Comparison of ENCODE assay signal across 9 mouse cellular contexts in genomic region chr5:118002059-118002458, GRCm38 (mm10). TPM values are rescaled to one million over a fixed set of nuclear protein-coding genes. Genes with fewer than 3 reads are reported as not detected.
DNase-seq lines count a peak whose midpoint lies in the region; ATAC-seq lines count a peak whose summit lies in the region.
"Had no signal": no experiment of that assay in that cellular context is flagged by ENCODE, and none has a peak within 500 bp of the region (broad histone marks: within the 10 kb centered on the region; RNA-seq: fewer than 3 reads in every experiment).

No protein-coding gene starts in this region.

- no peaks in the 10 kb centered on the region for H3K4me1 ChIP-seq in forebrain, embryonic 11.5 days (replicated peaks; ENCODE audit: control insufficient read depth, insufficient read depth, low read length)
- no peaks in the 10 kb centered on the region for H3K4me1 ChIP-seq in hindbrain, embryonic 11.5 days (replicated peaks; ENCODE audit: control insufficient read depth, insufficient read depth, low read length)
- H3K4me1 ChIP-seq: limb, embryonic 13.5 days had no signal

- peaks cover 38% of the 10 kb centered on the region for H3K36me3 ChIP-seq in forebrain, embryonic 11.5 days (ENCODE audit: control insufficient read depth, insufficient read depth, low read length)
- peaks cover 22% of the 10 kb centered on the region for H3K36me3 ChIP-seq in hindbrain, embryonic 11.5 days (ENCODE audit: control insufficient read depth, insufficient read depth, low read length)

- peak; percentile 70 for DNase-seq in gastrocnemius, adult 18-20 months (ENCODE audit: low spot score)
- no peak for DNase-seq in gastrocnemius, postnatal 25 days
- peak; percentile 29 for DNase-seq in c-Kit-positive CD71-positive TER-119-negative erythroid progenitor cells, embryonic 14.5 days (ENCODE audit: low read depth)
- DNase-seq in forebrain, embryonic 11.5 days (ENCODE audit: low spot score), result peak; percentile 87
- DNase-seq in hindbrain, embryonic 11.5 days (ENCODE audit: low spot score), result peak; percentile 89
- DNase-seq in left cerebral cortex, adult 11 months (ENCODE audit: low spot score), result peak; percentile 53
- DNase-seq in spleen, adult 18-20 months, result peak; percentile 25 to 64

- no peak overlapping the region for H3K4me2 ChIP-seq in forebrain, embryonic 11.5 days (ENCODE audit: low read depth, low read length, severe bottlenecking)
- H3K4me2 ChIP-seq in hindbrain, embryonic 11.5 days (replicated peaks; ENCODE audit: low read depth, low read length), result no peak overlapping the region
- H3K4me2 ChIP-seq: limb, embryonic 13.5 days had no signal

- no peak overlapping the region for H3K4me3 ChIP-seq in forebrain, embryonic 11.5 days (ENCODE audit: low read depth, low read length)
- H3K4me3 ChIP-seq in hindbrain, embryonic 11.5 days (ENCODE audit: low read depth, low read length), result no peak overlapping the region
- H3K4me3 ChIP-seq: limb, embryonic 13.5 days had no signal

- no peak overlapping the region for H3K9ac ChIP-seq in forebrain, embryonic 11.5 days (ENCODE audit: low read length)
- no peak overlapping the region for H3K9ac ChIP-seq in hindbrain, embryonic 11.5 days (ENCODE audit: low read depth, low read length)
- H3K9ac ChIP-seq: limb, embryonic 13.5 days had no signal

- no peak overlapping the region for H3K27ac ChIP-seq in forebrain, embryonic 11.5 days (ENCODE audit: low read depth, low read length)
- no peak overlapping the region for H3K27ac ChIP-seq in hindbrain, embryonic 11.5 days (ENCODE audit: low read depth, low read length)
- H3K27ac ChIP-seq: limb, embryonic 13.5 days had no signal

- 35% methylated on average over 9 of the region's 9 CpGs for WGBS in forebrain, embryonic 11.5 days
- 38% methylated on average over 9 of the region's 9 CpGs for WGBS in hindbrain, embryonic 11.5 days

- 0 out of 2 replicates have a peak, but pooled peaks have one; percentile 16 for ATAC-seq in forebrain, embryonic 11.5 days (replicated peaks; ENCODE audit: low FRiP score)
- peak; percentile 37 for ATAC-seq in hindbrain, embryonic 11.5 days (ENCODE audit: low FRiP score)
- ATAC-seq in megakaryocyte-erythroid progenitor cell, adult 5-6 weeks (replicated peaks; ENCODE audit: low FRiP score, low TSS enrichment, poor library complexity, severe bottlenecking), result peak; percentile 68

- no peaks in the 10 kb centered on the region for H3K27me3 ChIP-seq in forebrain, embryonic 11.5 days (ENCODE audit: control insufficient read depth, insufficient read depth, low read length)
- no peaks in the 10 kb centered on the region for H3K27me3 ChIP-seq in hindbrain, embryonic 11.5 days (ENCODE audit: control insufficient read depth, insufficient read depth, low read length)
- H3K27me3 ChIP-seq: limb, embryonic 13.5 days had no signal

- H3K9me3 ChIP-seq in forebrain, embryonic 11.5 days (ENCODE audit: control insufficient read depth, low read length), result no peaks in the 10 kb centered on the region
- H3K9me3 ChIP-seq in hindbrain, embryonic 11.5 days (ENCODE audit: control insufficient read depth, low read length), result no peaks in the 10 kb centered on the region
- H3K9me3 ChIP-seq: limb, embryonic 13.5 days had no signal

RNA-seq across cellular contexts. Expression of gene Tesc, which starts 25.5 kb away (rescaled TPM):
- total RNA-seq in gastrocnemius, adult 18-20 months (2021), result under 1 TPM; 0.37 to 0.81 TPM
- 1 to 10 TPM in 1 of 2 experiments, under 1 TPM in 1; 0.28 to 1.0 TPM for total RNA-seq in gastrocnemius, postnatal 25 days (2021)
- polyA plus RNA-seq in forebrain, embryonic 11.5 days (2014; fragmentation: Nextera tagmentation; extraction: Ambion mirVana), result 0.91 and 1.8 TPM in 2 replicates
- polyA plus RNA-seq in hindbrain, embryonic 11.5 days (2014; fragmentation: Nextera tagmentation; extraction: Ambion mirVana), result 0.63 and 1.4 TPM in 2 replicates
- not detected in 2 replicates for total RNA-seq in megakaryocyte-erythroid progenitor cell, adult 5-6 weeks (2014; fragmentation: Nextera tagmentation)
- total RNA-seq in megakaryocyte-erythroid progenitor cell, adult 5-6 weeks (2017), result not detected in 2 replicates

RNA-seq across cellular contexts. Expression of gene Fbxo21, which starts 25.5 kb away (rescaled TPM):
- total RNA-seq in gastrocnemius, adult 18-20 months (2021), result 10 to 100 TPM; 12.5 to 13.9 TPM
- 10 to 100 TPM in 1 of 2 experiments, 1 to 10 TPM in 1; 8.1 to 12.9 TPM for total RNA-seq in gastrocnemius, postnatal 25 days (2021)
- polyA plus RNA-seq in forebrain, embryonic 11.5 days (2014; fragmentation: Nextera tagmentation; extraction: Ambion mirVana), result 122 and 130 TPM in 2 replicates
- polyA plus RNA-seq in hindbrain, embryonic 11.5 days (2014; fragmentation: Nextera tagmentation; extraction: Ambion mirVana), result 80.2 and 93.6 TPM in 2 replicates
- total RNA-seq in megakaryocyte-erythroid progenitor cell, adult 5-6 weeks (2014; fragmentation: Nextera tagmentation), result 4.1 and 5.4 TPM in 2 replicates
- 6.9 and 8.5 TPM in 2 replicates for total RNA-seq in megakaryocyte-erythroid progenitor cell, adult 5-6 weeks (2017)

Comparison
In these comparisons a context has a peak if more than half of its experiments do, and no peak if none do; other contexts are left out.
1. ATAC-seq: peak in every context shown above with its lines; median percentile 68 in megakaryocyte-erythroid progenitor cell, adult 5-6 weeks; 37 in hindbrain, embryonic 11.5 days; 16 in forebrain, embryonic 11.5 days.